Mouse (Mus musculus): ENCODE measurements around the gene Nucb2.

Nucb2 gene

DNA sequence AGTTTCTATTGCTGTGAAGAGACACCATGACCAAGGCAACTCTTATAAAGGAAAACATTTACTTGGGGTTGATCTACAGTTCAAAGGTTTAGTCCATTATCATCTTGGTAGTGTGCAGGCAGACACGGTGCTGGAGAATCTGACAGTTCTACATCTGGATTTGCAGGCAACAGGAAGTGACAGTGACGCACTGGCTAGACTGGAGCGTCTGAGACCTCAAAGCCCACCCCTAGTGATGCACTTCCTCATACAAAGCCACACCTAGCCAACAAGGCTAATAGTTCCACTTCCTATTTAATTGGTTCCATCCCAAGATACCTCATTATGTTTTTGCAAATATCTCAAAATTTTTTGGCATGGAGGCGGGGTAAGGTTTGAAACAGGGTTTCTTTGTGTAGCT, 25.6 kb downstream of the Nucb2 start:
- no peak for DNase-seq

DNA sequence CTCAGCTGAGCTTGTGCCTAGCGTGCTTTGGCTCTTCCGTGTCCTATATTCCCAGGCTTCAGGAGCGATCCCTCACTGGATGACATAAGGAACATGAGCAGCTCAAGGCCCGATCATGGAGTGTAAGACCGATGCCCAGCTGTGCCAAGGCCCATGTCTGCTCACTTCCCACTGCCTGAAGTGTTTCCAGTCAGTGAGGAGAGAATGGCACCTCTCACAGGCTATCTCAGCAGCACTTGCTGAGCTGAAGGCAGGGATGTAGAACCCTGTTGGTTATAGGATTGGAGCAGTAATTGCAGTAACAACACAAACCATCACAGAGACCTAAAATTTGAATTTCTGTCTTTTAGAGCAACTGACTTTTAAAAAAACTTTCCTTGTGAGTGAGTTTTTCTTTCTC, 26.3 kb downstream of the Nucb2 start:
- no peak for DNase-seq

DNA sequence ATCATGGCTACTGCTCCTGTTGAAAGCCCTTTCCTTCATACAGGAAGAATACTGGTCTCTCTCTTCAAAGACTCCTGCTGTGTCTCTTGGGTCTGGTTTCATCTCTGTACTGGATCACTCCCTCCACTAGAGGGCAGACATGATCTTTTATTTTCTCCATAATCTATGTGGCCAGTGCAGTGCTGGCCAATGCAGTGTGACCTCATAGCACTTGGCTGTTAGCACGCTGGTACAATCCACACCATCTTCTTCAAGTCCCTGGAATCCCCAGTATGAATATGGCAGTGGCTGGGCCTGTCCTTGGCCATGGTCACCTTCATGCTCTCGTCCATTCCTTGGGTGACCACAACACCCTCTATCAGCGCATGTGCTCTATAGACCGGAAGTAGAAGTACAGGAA, 27.1 kb downstream of the Nucb2 start:
- DNase-seq: peak; percentile 42

DNA sequence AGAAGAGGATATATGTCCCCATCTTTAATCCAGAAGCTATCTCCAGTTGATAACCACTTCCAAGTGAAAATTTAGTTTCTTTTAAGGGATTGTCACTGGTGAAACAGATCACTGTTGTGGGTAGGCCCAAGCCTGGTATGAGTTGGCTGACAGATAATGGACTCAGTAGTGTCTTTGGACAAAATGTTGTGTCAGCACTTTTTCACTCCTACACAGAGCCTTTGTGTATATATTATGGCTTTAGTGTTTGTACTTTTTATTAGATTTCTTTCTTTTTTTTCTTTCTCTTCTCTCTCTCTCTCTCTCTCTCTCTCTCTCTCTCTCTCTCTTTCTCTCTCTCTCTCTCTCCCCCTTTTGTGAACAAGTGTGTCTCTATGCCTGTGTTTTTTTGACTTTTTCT, 52.7 kb downstream of the Nucb2 start:
- no peak for DNase-seq

DNA sequence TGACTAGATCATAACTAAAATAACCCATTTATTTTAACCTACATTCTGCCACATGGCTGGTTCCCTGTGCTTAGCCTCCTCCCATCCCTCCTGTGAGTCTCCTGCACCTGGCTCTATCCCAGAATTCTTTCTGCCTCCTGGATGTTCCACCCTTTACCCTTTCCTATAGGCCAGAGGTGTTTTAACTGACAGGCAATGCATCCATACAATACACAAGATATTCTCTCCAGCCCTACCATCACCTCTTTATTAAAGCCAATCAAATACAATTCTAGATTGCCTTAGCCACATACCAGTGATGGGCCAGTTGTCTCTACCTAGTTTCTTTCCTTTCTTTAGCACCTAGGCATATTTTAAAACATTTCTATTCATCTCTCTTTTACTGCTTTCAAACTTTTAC, 70.4 kb downstream of the Nucb2 start:
- no peak for DNase-seq
